Mouse (Mus musculus): ENCODE measurements at regions not wholly inside any gene's neighbourhood (a gene's known extent, or its start where the extent isn't known, plus 50 kb on each side); places are given as distances from the start of the nearest gene placed in this dataset.

- WGBS: 87% methylated on average over 5 of the region's 5 CpGs
- no peak for DNase-seq (ENCODE audit: low read depth, low spot score)
Observed at GRCm38 (mm10) chr1:138908860-138909259, 52.2 kb upstream of the 2310009B15Rik start.

GRCm38 (mm10) chr1:138909654-138910053 is 53.0 kb upstream of the 2310009B15Rik start:
- WGBS: 14% methylated on average over 2 of the region's 2 CpGs
- DNase-seq (ENCODE audit: low read depth, low spot score): no peak

GRCm38 (mm10) chr1:138912156-138912616 is 51.0 kb upstream of the Dennd1b start:
- DNase-seq (ENCODE audit: low read depth, low spot score): peak; percentile 29
- WGBS: 6% methylated on average over 8 of the region's 8 CpGs

GRCm38 (mm10) chr1:138912928-138913327 is 50.3 kb upstream of the Dennd1b start:
- no peak for DNase-seq (ENCODE audit: low read depth, low spot score)
- 56% methylated on average over 5 of the region's 5 CpGs for WGBS

GRCm38 (mm10) chr1:138913428-138913827 is 49.8 kb upstream of the Dennd1b start:
- 69% methylated on average over 4 of the region's 4 CpGs for WGBS

More at GRCm38 (mm10) chr1:138913428-138913827, 49.8 kb upstream of the Dennd1b start:
- DNase-seq (ENCODE audit: low read depth, low spot score): no peak
